In genomic region chr4:42868193-42868592, GRCm38 (mm10) we compare ENCODE assay signal across 28 mouse cellular contexts. TPM values are rescaled to one million over a fixed set of nuclear protein-coding genes. Genes with fewer than 3 reads are reported as not detected.
DNase-seq lines count a peak whose midpoint lies in the region; ATAC-seq and TF ChIP-seq lines count a peak whose summit lies in the region.
"Had no signal": no experiment of that assay in that cellular context is flagged by ENCODE, and none has a peak within 500 bp of the region (broad histone marks: within the 10 kb centered on the region; RNA-seq: fewer than 3 reads in every experiment).

No protein-coding gene starts in this region.

- H3K27ac ChIP-seq in liver, embryonic 11.5 days (ENCODE audit: low read depth, low read length): peak overlapping the region; percentile 63
- H3K27ac ChIP-seq in bone marrow, adult 2 months (ENCODE audit: control insufficient read depth, insufficient read depth, low read depth, low read length, poor library complexity): no peak overlapping the region
- H3K27ac ChIP-seq in liver, embryonic 13.5 days: peak overlapping the region; percentile 90
- H3K27ac ChIP-seq in liver, postnatal 0 days (ENCODE audit: low read depth): peak overlapping the region; percentile 66
- H3K27ac ChIP-seq: embryonic facial prominence, embryonic 13.5 days; forebrain, embryonic 10.5 days; gastrocnemius, adult 2 months; heart, adult 2 months; hindbrain, embryonic 13.5 days; hindbrain, postnatal 0 days had no signal

- no peak overlapping the region for H3K4me3 ChIP-seq in liver, embryonic 11.5 days (ENCODE audit: low read depth, low read length)
- H3K4me3 ChIP-seq in bone marrow, adult 2 months (replicated peaks; ENCODE audit: control insufficient read depth, low read depth, low read length): peak overlapping the region; percentile 4
- H3K4me3 ChIP-seq in liver, embryonic 13.5 days (replicated peaks): no peak overlapping the region
- no peak overlapping the region for H3K4me3 ChIP-seq in liver, postnatal 0 days (ENCODE audit: low read depth, low read length)
- H3K4me3 ChIP-seq: embryonic facial prominence, embryonic 13.5 days; forebrain, embryonic 10.5 days; gastrocnemius, adult 2 months; heart, adult 2 months; heart, embryonic 12.5 days; hindbrain, embryonic 13.5 days had no signal

- no peaks in the 10 kb centered on the region for H3K36me3 ChIP-seq in liver, embryonic 11.5 days (ENCODE audit: control insufficient read depth, insufficient read depth, low read length)
- H3K36me3 ChIP-seq in liver, embryonic 13.5 days: no peaks in the 10 kb centered on the region
- H3K36me3 ChIP-seq in liver, postnatal 0 days (replicated peaks; ENCODE audit: insufficient read depth, low read length): no peaks in the 10 kb centered on the region
- H3K36me3 ChIP-seq: embryonic facial prominence, embryonic 13.5 days; forebrain, embryonic 10.5 days; heart, embryonic 12.5 days; hindbrain, embryonic 13.5 days had no signal

- H3K9me3 ChIP-seq in liver, embryonic 11.5 days (ENCODE audit: control insufficient read depth, low read length): no peaks in the 10 kb centered on the region
- H3K9me3 ChIP-seq in liver, embryonic 13.5 days (replicated peaks): no peaks in the 10 kb centered on the region
- H3K9me3 ChIP-seq in liver, postnatal 0 days (ENCODE audit: low read length): no peaks in the 10 kb centered on the region
- H3K9me3 ChIP-seq: embryonic facial prominence, embryonic 13.5 days; forebrain, embryonic 10.5 days; heart, embryonic 12.5 days; hindbrain, embryonic 13.5 days had no signal

- TF ChIP-seq POLR2A in bone marrow, adult 2 months (IDR thresholded peaks at IDR 0.05; ENCODE audit: borderline replicate concordance, control insufficient read depth, low read depth, low read length): no peak

- peaks cover 12% of the 10 kb centered on the region for H3K4me1 ChIP-seq in liver, embryonic 11.5 days (replicated peaks; ENCODE audit: control insufficient read depth, insufficient read depth, low read length)
- H3K4me1 ChIP-seq in bone marrow, adult 2 months (ENCODE audit: control insufficient read depth, insufficient read depth, low read length): no peaks in the 10 kb centered on the region; the same call in 1 of the 2 replicates
- peaks cover 82% of the 10 kb centered on the region for H3K4me1 ChIP-seq in liver, embryonic 13.5 days (replicated peaks)
- H3K4me1 ChIP-seq in liver, postnatal 0 days (ENCODE audit: insufficient read depth): peaks cover 27% of the 10 kb centered on the region
- H3K4me1 ChIP-seq: embryonic facial prominence, embryonic 13.5 days; forebrain, embryonic 10.5 days; heart, embryonic 12.5 days; hindbrain, embryonic 13.5 days had no signal

- no peak for DNase-seq in liver, embryonic 11.5 days (ENCODE audit: low spot score)
- DNase-seq in liver (no peak), MN1 (ENCODE audit: low spot score) (no peak)
- no peak for DNase-seq in liver, embryonic 13.5 days
- DNase-seq in liver, postnatal 0 days: no peak
- DNase-seq in spleen, postnatal 14 days (ENCODE audit: low spot score in 2 of 2): no peak
- no peak for DNase-seq in left cerebral cortex, adult 11 months (ENCODE audit: low spot score)
- DNase-seq: adrenal gland, adult 2 months; adrenal gland, postnatal 36 days; cerebellum, adult 11 months; cerebellum, adult 8-10 months; cerebellum, postnatal 25 days; gastrocnemius, adult 2 months; gastrocnemius, postnatal 25 days; heart, adult 2 months; kidney, adult 11 months had no signal

- no peak for TF ChIP-seq CTCF in bone marrow, adult 2 months (IDR thresholded peaks at IDR 0.05; ENCODE audit: control insufficient read depth, insufficient read depth, low read length)
- no peak for TF ChIP-seq CTCF in liver, postnatal 0 days (IDR thresholded peaks at IDR 0.05; ENCODE audit: low read depth)

- no peak for ATAC-seq in liver, embryonic 11.5 days (replicated peaks; ENCODE audit: low FRiP score)
- ATAC-seq in liver, embryonic 13.5 days (ENCODE audit: low read depth): no peak
- no peak for ATAC-seq in liver, postnatal 0 days
- ATAC-seq: activated CD4-positive, CD25-positive, alpha-beta regulatory T cell, adult 4 months; forebrain, embryonic 14.5 days; hindbrain, postnatal 0 days; Patski had no signal

- peak overlapping the region; percentile 4 for H3K4me2 ChIP-seq in liver, embryonic 11.5 days
- H3K4me2 ChIP-seq in liver, embryonic 13.5 days: peak overlapping the region; percentile 46; the same call in 1 of the 2 replicates
- peak overlapping the region; percentile 7; the same call in 1 of the 2 replicates for H3K4me2 ChIP-seq in liver, postnatal 0 days (ENCODE audit: low read depth, low read length)
- H3K4me2 ChIP-seq: embryonic facial prominence, embryonic 13.5 days; heart, embryonic 12.5 days; hindbrain, embryonic 13.5 days had no signal

- no peaks in the 10 kb centered on the region for H3K27me3 ChIP-seq in liver, embryonic 11.5 days (replicated peaks; ENCODE audit: control insufficient read depth, insufficient read depth, low read length)
- H3K27me3 ChIP-seq in liver, embryonic 13.5 days: no peaks in the 10 kb centered on the region; the same call in 1 of the 2 replicates
- no peaks in the 10 kb centered on the region for H3K27me3 ChIP-seq in liver, postnatal 0 days (ENCODE audit: insufficient read depth, low read length)
- H3K27me3 ChIP-seq: embryonic facial prominence, embryonic 13.5 days; hindbrain, embryonic 13.5 days had no signal

- 82% methylated on average over 5 of the region's 5 CpGs for WGBS in liver, embryonic 11.5 days
- WGBS in bone marrow, adult 2 months: 90% methylated on average over 5 of the region's 5 CpGs
- WGBS in liver, embryonic 13.5 days (ENCODE audit: insufficient replicate concordance): 76% methylated on average over 5 of the region's 5 CpGs
- 78% methylated on average over 5 of the region's 5 CpGs for WGBS in liver, postnatal 0 days (ENCODE audit: insufficient replicate concordance)

- TF ChIP-seq EP300 in liver, postnatal 0 days (IDR thresholded peaks at IDR 0.05; ENCODE audit: low read depth): no peak

- peak overlapping the region; percentile 47; the same call in 1 of the 2 replicates for H3K9ac ChIP-seq in liver, embryonic 11.5 days (ENCODE audit: low read depth, low read length)
- H3K9ac ChIP-seq in liver, embryonic 13.5 days: peak overlapping the region; percentile 54
- no peak overlapping the region for H3K9ac ChIP-seq in liver, postnatal 0 days (replicated peaks)
- H3K9ac ChIP-seq: embryonic facial prominence, embryonic 13.5 days; heart, embryonic 12.5 days; hindbrain, embryonic 13.5 days had no signal

RNA-seq across cellular contexts. Expression of gene Fam205c, which starts 5.8 kb away (rescaled TPM):
- 0.71 and 0.75 TPM in 2 replicates for polyA plus RNA-seq in liver, embryonic 11.5 days (2014; fragmentation: Nextera tagmentation; extraction: Ambion mirVana)
- polyA plus RNA-seq in bone marrow, adult 2 months (2011; ENCODE audit: insufficient read depth, insufficient read length, low replicate concordance, missing spikeins): not detected in 2 replicates
- polyA plus RNA-seq in liver, embryonic 13.5 days (2015; fragmentation: Nextera tagmentation; extraction: Ambion mirVana): 0.28 and 0.48 TPM in 2 replicates
- polyA plus RNA-seq in liver, postnatal 0 days (2015; fragmentation: Nextera tagmentation; extraction: Ambion mirVana): 0.22 and 0.39 TPM in 2 replicates
- polyA plus RNA-seq: activated CD4-positive, CD25-positive, alpha-beta regulatory T cell, adult 4 months; adrenal gland, adult 2 months; brain, embryonic 14.5 days; Patski had no signal

RNA-seq across cellular contexts. Expression of gene Gm12394, which starts 11.6 kb away (rescaled TPM):
- 0.11 and 0.18 TPM in 2 replicates for polyA plus RNA-seq in liver, embryonic 11.5 days (2014; fragmentation: Nextera tagmentation; extraction: Ambion mirVana)
- not detected in 2 replicates for polyA plus RNA-seq in bone marrow, adult 2 months (2011; ENCODE audit: insufficient read depth, insufficient read length, low replicate concordance, missing spikeins)
- 0.07 and 0.08 TPM in 2 replicates for polyA plus RNA-seq in liver, embryonic 13.5 days (2015; fragmentation: Nextera tagmentation; extraction: Ambion mirVana)
- 0.05 TPM in 1 of 2 replicates, not detected in the other for polyA plus RNA-seq in liver, postnatal 0 days (2015; fragmentation: Nextera tagmentation; extraction: Ambion mirVana)
- polyA plus RNA-seq: activated CD4-positive, CD25-positive, alpha-beta regulatory T cell, adult 4 months; adrenal gland, adult 2 months; Patski had no signal

RNA-seq across cellular contexts. Expression of gene Fam205a1, which starts 14.5 kb away (rescaled TPM):
- polyA plus RNA-seq in liver, embryonic 11.5 days (2014; fragmentation: Nextera tagmentation; extraction: Ambion mirVana): 0.22 and 0.29 TPM in 2 replicates
- 0.45 and 0.84 TPM in 2 replicates for polyA plus RNA-seq in bone marrow, adult 2 months (2011; ENCODE audit: insufficient read depth, insufficient read length, low replicate concordance, missing spikeins)
- polyA plus RNA-seq in liver, embryonic 13.5 days (2015; fragmentation: Nextera tagmentation; extraction: Ambion mirVana): 0.12 and 0.15 TPM in 2 replicates
- polyA plus RNA-seq in liver, postnatal 0 days (2015; fragmentation: Nextera tagmentation; extraction: Ambion mirVana): 0.04 TPM in 2 replicates
- polyA plus RNA-seq: activated CD4-positive, CD25-positive, alpha-beta regulatory T cell, adult 4 months; adrenal gland, adult 2 months; brain, embryonic 14.5 days; embryonic facial prominence, embryonic 13.5 days; forebrain, embryonic 14.5 days; heart, adult 2 months; heart, embryonic 16.5 days; hindbrain, embryonic 13.5 days; hindbrain, postnatal 0 days; intestine, embryonic 14.5 days; Patski had no signal

RNA-seq across cellular contexts. Expression of gene Phf24, which starts 48.3 kb away (rescaled TPM):
- polyA plus RNA-seq in liver, embryonic 11.5 days (2014; fragmentation: Nextera tagmentation; extraction: Ambion mirVana): 0.38 and 0.42 TPM in 2 replicates
- polyA plus RNA-seq in bone marrow, adult 2 months (2011; ENCODE audit: insufficient read depth, insufficient read length, low replicate concordance, missing spikeins): not detected in 2 replicates
- 0.13 and 0.40 TPM in 2 replicates for polyA plus RNA-seq in liver, embryonic 13.5 days (2015; fragmentation: Nextera tagmentation; extraction: Ambion mirVana)
- 0.11 and 0.12 TPM in 2 replicates for polyA plus RNA-seq in liver, postnatal 0 days (2015; fragmentation: Nextera tagmentation; extraction: Ambion mirVana)
- polyA plus RNA-seq: Patski had no signal
